Mouse (Mus musculus): ENCODE data around the gene Traip. TPM values are rescaled to one million over a fixed set of nuclear protein-coding genes. Genes with fewer than 3 reads are reported as not detected.

Traip gene
- polyA plus RNA-seq, 1 experiment from 2014 or later: 4.8 TPM

- TF ChIP-seq CTCF (IDR thresholded peaks at IDR 0.05; ENCODE audit: low read depth): no peak
- TF ChIP-seq EP300 (optimal IDR thresholded peaks at IDR 0.05): no peak
- 38% methylated on average over 9 of the region's 9 CpGs for WGBS
- H3K9me3 ChIP-seq (ENCODE audit: control insufficient read depth, low read length): no peaks in the 10 kb centered on the region
- no peak for ATAC-seq (ENCODE audit: low FRiP score, low TSS enrichment)
- H3K4me1 ChIP-seq (replicated peaks; ENCODE audit: control insufficient read depth, insufficient read depth): no peaks in the 10 kb centered on the region
- no peak overlapping the region for H3K27ac ChIP-seq (replicated peaks)
- H3K4me2 ChIP-seq (replicated peaks; ENCODE audit: low read depth): no peak overlapping the region
- H3K36me3 ChIP-seq (ENCODE audit: control insufficient read depth, insufficient read depth, low read length): no peaks in the 10 kb centered on the region
- DNase-seq (ENCODE audit: low spot score): no peak
- no peak overlapping the region for H3K9ac ChIP-seq (ENCODE audit: low read length)
- no peak overlapping the region for H3K4me3 ChIP-seq (ENCODE audit: low read depth, low read length)
- H3K27me3 ChIP-seq (ENCODE audit: control insufficient read depth, insufficient read depth, low read length): no peaks in the 10 kb centered on the region
Observed at GRCm38 (mm10) chr9:107926920-107927420, 23.0 kb upstream of the Traip start.

GRCm38 (mm10) chr9:107927749-107928148 lies 22.2 kb upstream of the Traip start:
- no peak overlapping the region for H3K9ac ChIP-seq (ENCODE audit: low read length)
- no peak overlapping the region for H3K4me3 ChIP-seq (ENCODE audit: low read depth, low read length)
- H3K27me3 ChIP-seq (ENCODE audit: control insufficient read depth, insufficient read depth, low read length): no peaks in the 10 kb centered on the region
- whole genome bisulfite sequencing: 56% methylated on average over 5 of the region's 5 CpGs
- TF ChIP-seq EP300 (optimal IDR thresholded peaks at IDR 0.05): no peak
- DNase-seq (ENCODE audit: low spot score) (no peak), ATAC-seq (ENCODE audit: low FRiP score, low TSS enrichment) (no peak)
- H3K9me3 ChIP-seq (ENCODE audit: control insufficient read depth, low read length): no peaks in the 10 kb centered on the region
- no peaks in the 10 kb centered on the region for H3K4me1 ChIP-seq (replicated peaks; ENCODE audit: control insufficient read depth, insufficient read depth)
- H3K36me3 ChIP-seq (ENCODE audit: control insufficient read depth, insufficient read depth, low read length): no peaks in the 10 kb centered on the region
- H3K4me2 ChIP-seq (replicated peaks; ENCODE audit: low read depth): no peak overlapping the region
- no peak overlapping the region for H3K27ac ChIP-seq (replicated peaks)

- no peak for TF ChIP-seq CTCF (IDR thresholded peaks at IDR 0.05; ENCODE audit: low read depth)
- TF ChIP-seq EP300 (optimal IDR thresholded peaks at IDR 0.05): no peak
- Histone ChIP-seq H3K4me3 (ENCODE audit: low read depth, low read length) (no peak within 1 kb of the TSS), H3K9me3 (ENCODE audit: control insufficient read depth, low read length) (no peaks in the 10 kb centered on the region), H3K27me3 (ENCODE audit: control insufficient read depth, insufficient read depth, low read length) (no peaks in the 10 kb centered on the region), H3K27ac (replicated peaks) (no peak within 1 kb of the TSS), H3K36me3 (ENCODE audit: control insufficient read depth, insufficient read depth, low read length) (no peaks in the 10 kb centered on the region), H3K4me2 (replicated peaks; ENCODE audit: low read depth) (no peak within 1 kb of the TSS), H3K9ac (ENCODE audit: low read length) (no peak within 1 kb of the TSS), H3K4me1 (replicated peaks; ENCODE audit: control insufficient read depth, insufficient read depth) (no peaks in the 10 kb centered on the region)
- no peak for ATAC-seq (ENCODE audit: low FRiP score, low TSS enrichment)
- no peak for DNase-seq (ENCODE audit: low spot score)
- 63% methylated on average over 3 of the region's 3 CpGs for WGBS
Observed at GRCm38 (mm10) chr9:107928169-107928568, 21.8 kb upstream of the Traip start, which contains the start of gene Actl11. Actl11 (plus strand) TSS chr9:107928469.

GRCm38 (mm10) chr9:107932221-107932620 lies 17.7 kb upstream of the Traip start:
- 68% methylated on average over 4 of the region's 4 CpGs for WGBS
- peaks cover 4% of the 10 kb centered on the region; the same call in 1 of the 2 replicates for H3K4me1 ChIP-seq (replicated peaks; ENCODE audit: control insufficient read depth, insufficient read depth)
- ATAC-seq (ENCODE audit: low FRiP score, low TSS enrichment): no peak
- no peak overlapping the region for H3K4me2 ChIP-seq (replicated peaks; ENCODE audit: low read depth)
- H3K27ac ChIP-seq (replicated peaks): no peak overlapping the region
- no peaks in the 10 kb centered on the region for H3K36me3 ChIP-seq (ENCODE audit: control insufficient read depth, insufficient read depth, low read length)
- TF ChIP-seq CTCF (IDR thresholded peaks at IDR 0.05; ENCODE audit: low read depth) (no peak), EP300 (optimal IDR thresholded peaks at IDR 0.05) (no peak)
- no peaks in the 10 kb centered on the region for H3K9me3 ChIP-seq (ENCODE audit: control insufficient read depth, low read length)
- H3K4me3 ChIP-seq (ENCODE audit: low read depth, low read length): no peak overlapping the region
- no peaks in the 10 kb centered on the region for H3K27me3 ChIP-seq (ENCODE audit: control insufficient read depth, insufficient read depth, low read length)
- H3K9ac ChIP-seq (ENCODE audit: low read length): no peak overlapping the region
- DNase-seq (ENCODE audit: low spot score): no peak

- TF ChIP-seq CTCF (IDR thresholded peaks at IDR 0.05; ENCODE audit: low read depth): no peak
- no peak for TF ChIP-seq EP300 (optimal IDR thresholded peaks at IDR 0.05)
- no peak for DNase-seq (ENCODE audit: low spot score)
- Histone ChIP-seq H3K36me3 (ENCODE audit: control insufficient read depth, insufficient read depth, low read length) (no peaks in the 10 kb centered on the region), H3K9me3 (ENCODE audit: control insufficient read depth, low read length) (no peaks in the 10 kb centered on the region), H3K4me1 (replicated peaks; ENCODE audit: control insufficient read depth, insufficient read depth) (peaks cover 4% of the 10 kb centered on the region; the same call in 1 of the 2 replicates), H3K27me3 (ENCODE audit: control insufficient read depth, insufficient read depth, low read length) (no peaks in the 10 kb centered on the region), H3K27ac (replicated peaks) (no peak overlapping the region), H3K4me2 (replicated peaks; ENCODE audit: low read depth) (no peak overlapping the region), H3K4me3 (ENCODE audit: low read depth, low read length) (no peak overlapping the region), H3K9ac (ENCODE audit: low read length) (no peak overlapping the region)
- peak; percentile 30; the same call in 1 of the 2 replicates for ATAC-seq (ENCODE audit: low FRiP score, low TSS enrichment)
- 79% methylated on average over 11 of the region's 11 CpGs for WGBS
Observed at GRCm38 (mm10) chr9:107934146-107934545, 15.8 kb upstream of the Traip start.

- no peak for DNase-seq (ENCODE audit: low spot score)
- peaks cover 4% of the 10 kb centered on the region; the same call in 1 of the 2 replicates for H3K4me1 ChIP-seq (replicated peaks; ENCODE audit: control insufficient read depth, insufficient read depth)
- WGBS: 17% methylated on average over 3 of the region's 3 CpGs
- no peak for ATAC-seq (ENCODE audit: low FRiP score, low TSS enrichment)
- TF ChIP-seq EP300 (optimal IDR thresholded peaks at IDR 0.05) (no peak), CTCF (IDR thresholded peaks at IDR 0.05; ENCODE audit: low read depth) (no peak)
- H3K4me3 ChIP-seq (ENCODE audit: low read depth, low read length): peak within 1 kb of the TSS; percentile 41
- no peaks in the 10 kb centered on the region for H3K36me3 ChIP-seq (ENCODE audit: control insufficient read depth, insufficient read depth, low read length)
- no peak within 1 kb of the TSS for H3K27ac ChIP-seq (replicated peaks)
- H3K9me3 ChIP-seq (ENCODE audit: control insufficient read depth, low read length): no peaks in the 10 kb centered on the region
- peak within 1 kb of the TSS; percentile 83 for H3K4me2 ChIP-seq (replicated peaks; ENCODE audit: low read depth)
- no peaks in the 10 kb centered on the region for H3K27me3 ChIP-seq (ENCODE audit: control insufficient read depth, insufficient read depth, low read length)
- H3K9ac ChIP-seq (ENCODE audit: low read length): peak within 1 kb of the TSS; percentile 59
Observed at GRCm38 (mm10) chr9:107935374-107935773, 14.6 kb upstream of the Traip start, which contains the start of gene Camkv. Camkv (plus strand) TSS chr9:107935674.

Data from stomach, postnatal 0 days (tissue).